Mouse (Mus musculus) naive thymus-derived CD4-positive, alpha-beta T cell, adult 5 months (primary cell): Measurements from ENCODE around the gene Tcf7l1. TPM values are rescaled to one million over a fixed set of nuclear protein-coding genes. Genes with fewer than 3 reads are reported as not detected.

ENCODE experiments used
- polyA plus RNA-seq: library from polyadenylated mRNA; unstranded; fragments of 100-300 nt; shearing (Covaris generic); gene quantifications from one replicate; pipeline ENCODE4 v1.2.1, GENCODE M21; 2017

Gene Tcf7l1
- 3.4 TPM for polyA plus RNA-seq

DNA sequence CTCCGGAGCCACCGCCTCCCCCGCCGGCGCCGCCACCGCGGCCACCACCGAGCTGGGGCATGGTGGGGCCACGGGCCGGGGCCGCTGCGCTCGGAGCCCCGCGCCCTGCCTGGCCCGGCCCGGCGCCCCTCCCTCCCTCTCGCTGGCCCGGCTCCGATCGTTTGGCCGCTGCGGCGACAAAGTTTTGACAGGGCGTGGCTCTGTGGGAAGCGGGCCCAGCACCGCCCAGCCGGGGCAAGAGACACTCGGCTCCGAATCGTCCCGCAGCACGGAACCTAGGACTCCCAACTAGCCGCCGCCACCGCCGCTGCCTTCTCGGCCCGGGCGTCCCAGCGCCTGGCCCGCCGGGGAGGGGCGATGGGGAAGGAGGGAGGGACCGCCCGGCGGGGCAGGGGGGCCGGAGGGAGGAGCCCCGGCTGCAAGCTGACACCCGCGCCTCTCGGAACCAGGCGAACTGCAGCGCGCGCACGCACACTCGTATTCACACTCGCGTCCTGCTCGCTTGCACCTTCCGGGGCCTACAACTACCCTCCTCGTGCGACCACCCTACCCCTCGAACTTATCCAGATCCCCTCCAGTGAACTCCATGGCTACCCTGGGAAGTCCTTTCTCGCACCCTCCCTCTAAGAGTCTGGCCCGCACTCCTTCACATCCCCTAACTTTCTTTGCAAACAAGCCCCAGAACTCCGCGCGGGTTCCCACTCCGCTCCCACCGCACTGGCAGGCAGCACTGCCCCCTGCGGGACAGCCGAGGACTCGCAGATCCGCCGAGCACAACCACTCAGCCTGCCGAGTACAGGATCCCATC, at the start of gene Tcf7l1:
Tcf7l1 (minus strand) TSS at position 363 of the 808 bp plus-strand sequence.

DNA sequence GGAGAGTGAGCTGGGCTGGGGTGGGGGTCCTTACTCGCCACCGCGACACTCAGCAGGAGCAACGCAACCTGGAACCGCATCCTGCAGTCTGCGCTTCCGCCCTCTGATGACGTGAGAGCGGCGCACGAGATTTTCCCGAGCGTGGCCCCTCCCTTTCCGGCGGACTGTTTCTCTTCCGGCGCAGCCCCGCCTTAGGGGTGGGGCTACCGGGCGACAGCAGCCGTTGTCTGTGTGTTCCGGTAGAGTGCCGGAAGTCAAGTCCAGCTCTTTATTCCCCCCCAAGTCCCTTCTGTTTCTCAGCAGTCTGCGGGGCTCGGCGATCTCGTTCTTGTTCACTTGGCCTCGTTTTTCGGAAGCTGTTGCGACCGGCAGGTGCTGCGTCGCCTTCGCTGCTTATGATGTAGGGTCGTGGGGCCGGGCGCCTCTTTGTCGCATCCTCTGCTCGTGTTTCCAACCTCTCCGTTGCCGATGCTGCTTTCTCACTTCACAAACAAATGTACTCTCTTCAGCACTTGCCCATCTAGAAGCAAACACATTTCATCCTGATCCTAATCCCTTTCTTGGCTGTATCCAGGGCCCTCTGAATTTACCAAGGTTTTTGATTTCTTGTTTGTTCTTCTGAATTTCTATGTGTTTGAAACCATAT, 172.3 kb downstream of the Tcf7l1 start, which contains the start of gene Tgoln1:
Tgoln1 (minus strand) TSS at position 358 of the 646 bp plus-strand sequence.

DNA sequence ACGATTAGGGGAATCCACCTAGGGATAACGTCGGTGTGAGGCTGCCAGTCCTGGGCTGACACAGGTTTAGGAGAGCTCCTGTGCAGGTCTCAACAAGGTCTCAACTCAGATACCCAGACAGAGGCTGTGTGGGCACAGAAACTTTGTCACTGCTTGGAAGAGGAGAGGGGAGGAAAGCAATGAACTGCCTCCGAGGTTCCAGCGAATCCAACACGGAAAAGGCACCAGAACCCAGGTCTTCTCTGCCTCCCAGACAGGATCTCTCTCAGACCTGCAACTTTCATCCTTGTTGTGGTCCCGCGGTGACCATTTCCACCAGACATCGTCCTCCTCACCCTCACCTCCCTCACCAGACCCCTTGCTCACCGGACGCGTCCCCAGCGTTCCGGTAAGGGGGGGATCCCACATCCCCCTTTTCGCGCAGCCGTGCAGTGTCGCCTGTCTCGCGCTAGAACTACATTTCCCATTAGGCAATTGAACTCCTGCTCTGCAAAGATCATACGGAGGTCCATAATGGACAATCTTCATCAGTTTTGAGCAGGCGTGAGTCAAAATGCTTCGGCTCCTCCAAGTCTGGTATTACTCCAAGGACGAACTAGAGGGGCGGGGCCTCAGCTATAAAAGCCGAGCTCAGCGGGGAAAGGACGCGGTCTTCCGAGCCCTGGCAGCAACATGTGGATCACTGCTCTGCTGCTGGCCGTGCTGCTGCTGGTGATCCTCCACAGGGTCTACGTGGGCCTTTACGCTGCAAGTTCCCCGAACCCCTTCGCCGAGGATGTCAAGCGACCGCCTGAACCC, 190.9 kb downstream of the Tcf7l1 start, which contains the start of the genes Elmod3 and Retsat:
Elmod3 (minus strand) TSS at position 458 of the 798 bp plus-strand sequence.
Retsat (plus strand) TSS at position 520 of the 798 bp plus-strand sequence.

Other genes with a start within 250 kb of the Tcf7l1 start
- 50.6 TPM for gene Capg, start 244.9 kb downstream of the Tcf7l1 start, polyA plus RNA-seq
- gene Elmod3, start 190.8 kb downstream of the Tcf7l1 start, polyA plus RNA-seq: 11.0 TPM
- 5.7 TPM for gene Retsat, start 190.8 kb downstream of the Tcf7l1 start, polyA plus RNA-seq
- gene Tgoln1, start 172.3 kb downstream of the Tcf7l1 start, polyA plus RNA-seq: 224 TPM
- 113 TPM for gene Kcmf1, start 110.7 kb upstream of the Tcf7l1 start, polyA plus RNA-seq
- 5,987 TPM for gene Tmsb10, start 169.5 kb upstream of the Tcf7l1 start, polyA plus RNA-seq